Mouse (Mus musculus) layer of hippocampus, postnatal 10 days (tissue): ENCODE measurements around the gene Folr1. TPM values are rescaled to one million over a fixed set of nuclear protein-coding genes. Genes with fewer than 3 reads are reported as not detected.

Experiments
- DNase-seq, 2 experiments: peaks; one replicate each; pipeline ENCODE4 v3.0.0; 2021; ENCODE audit warnings: low spot score in 2 of 2
- total RNA-seq, 2 experiments: library from RNA; stranded (reverse); gene quantifications; 2 replicates each; pipeline ENCODE4 v1.2.3; 2021

The Folr1 gene
- total RNA-seq, 2 experiments from 2014 or later, result 1.3 to 17.2 TPM

DNA sequence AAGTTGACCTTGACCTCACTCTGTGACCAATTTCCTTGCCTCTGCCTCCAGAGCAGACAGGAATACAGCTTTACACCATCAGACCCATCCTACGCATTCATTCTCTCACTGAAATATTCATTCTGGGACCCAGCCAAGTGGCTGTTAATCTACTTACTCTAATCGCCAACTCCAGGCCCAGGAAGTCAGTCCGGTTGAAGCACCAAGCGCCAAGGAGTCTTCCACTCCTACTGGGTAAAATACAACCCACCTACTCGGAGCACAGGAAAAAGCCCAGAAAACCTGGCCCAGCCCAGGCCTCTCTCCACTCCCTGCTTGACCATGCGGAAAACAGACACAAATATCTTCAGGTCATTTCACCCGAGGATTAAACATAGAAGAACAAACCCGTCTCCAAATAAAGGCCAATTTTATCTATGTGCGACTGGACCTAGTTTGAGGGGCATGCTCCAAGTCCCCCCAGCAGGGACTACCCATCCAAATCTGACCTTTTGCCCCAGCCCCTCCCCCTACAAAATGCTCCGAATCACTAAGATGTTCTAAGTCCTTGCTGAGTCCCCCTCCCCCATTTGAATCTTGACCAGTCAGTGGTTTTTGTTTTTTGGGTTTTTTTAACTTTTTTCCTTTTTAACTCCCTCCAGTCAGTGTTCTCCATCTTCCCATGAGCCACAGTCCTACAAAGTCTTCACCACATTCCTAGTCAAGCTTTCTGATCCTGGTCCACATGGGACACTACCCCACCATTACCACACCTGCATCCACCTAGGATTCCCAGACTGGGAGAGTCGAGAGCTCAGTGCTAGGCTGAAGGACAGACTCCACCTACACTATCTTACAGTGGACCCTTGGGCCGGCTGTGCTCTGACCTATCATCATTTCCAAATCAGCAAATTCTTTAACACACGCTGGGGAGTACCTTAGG, 2.1 kb downstream of the Folr1 start:
- no peak for DNase-seq

DNA sequence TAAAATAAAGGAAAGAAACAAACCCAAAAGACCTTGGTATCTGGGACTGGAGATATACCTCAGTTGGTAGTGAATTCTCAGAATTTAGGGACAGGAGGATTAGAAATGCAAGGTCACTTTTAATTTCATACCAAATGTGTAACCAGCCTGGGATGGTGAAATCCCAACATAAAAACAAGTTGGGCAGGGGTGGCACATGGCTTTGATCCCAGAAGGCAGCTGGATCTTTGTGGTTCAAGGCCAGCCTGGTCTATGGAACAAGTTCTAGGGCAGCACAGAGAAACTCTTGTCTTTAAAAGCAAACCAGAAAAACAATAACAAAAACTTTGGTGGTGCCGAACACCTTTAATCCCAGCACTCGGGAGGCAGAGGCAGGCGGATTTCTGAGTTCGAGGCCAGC, 3.1 kb downstream of the Folr1 start:
- DNase-seq, result no peak

DNA sequence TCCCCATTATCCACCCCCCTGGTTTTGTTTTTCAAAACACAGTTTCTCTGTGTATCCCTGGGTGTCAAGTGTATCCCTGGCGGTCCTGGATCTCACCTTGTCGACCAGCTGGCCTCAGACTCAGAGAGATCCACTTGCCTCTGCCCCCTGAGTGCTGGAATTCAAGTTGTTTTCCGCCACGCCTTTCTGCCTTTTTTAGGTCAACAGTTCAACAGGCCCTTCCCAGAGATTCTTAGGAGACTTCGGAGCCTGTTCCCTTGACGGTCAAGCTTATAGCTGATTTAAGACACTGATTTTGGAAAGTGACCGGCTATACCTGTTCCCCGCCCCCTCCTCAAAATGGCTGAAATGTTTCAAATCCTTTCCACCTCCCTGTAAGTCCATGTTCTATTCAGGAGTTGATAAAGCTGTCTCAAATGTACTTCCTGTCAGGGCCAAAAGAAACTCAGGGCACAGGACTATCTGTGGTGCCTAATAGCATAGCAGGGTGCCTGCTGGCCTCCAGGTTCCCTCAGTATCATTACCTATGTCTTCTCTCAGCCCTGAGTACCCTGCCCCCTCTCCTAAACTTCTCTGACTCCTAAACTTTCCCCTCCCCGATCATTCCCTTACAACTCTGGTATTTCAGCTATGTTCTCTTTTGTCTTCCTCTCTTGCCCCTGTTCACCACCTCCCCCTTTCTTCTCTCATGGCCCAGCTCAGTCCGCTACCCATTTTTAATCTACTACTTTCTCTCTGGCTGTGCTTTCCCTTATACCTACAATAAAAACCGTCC, 3.9 kb downstream of the Folr1 start:
- DNase-seq, result no peak

DNA sequence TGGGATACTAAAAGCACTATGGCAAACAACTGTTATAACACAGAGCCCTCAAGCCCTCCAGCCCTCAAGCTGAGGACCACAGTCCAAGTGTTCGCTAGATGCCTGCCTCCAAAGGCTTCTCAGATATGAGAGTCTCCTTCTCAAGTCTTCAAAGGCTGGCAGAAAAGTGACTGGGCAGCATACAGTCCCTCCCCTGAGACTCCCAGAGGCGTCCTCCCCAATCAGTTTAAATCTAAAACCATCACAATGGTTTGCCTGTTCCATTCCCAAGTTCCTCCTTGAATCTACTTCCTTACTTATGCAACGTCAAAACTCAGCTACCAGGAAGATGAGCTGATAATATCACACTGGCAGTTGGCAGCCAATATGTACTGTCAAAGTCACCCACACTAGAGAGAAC, 7.2 kb downstream of the Folr1 start, which contains the start of gene Anapc15:
Gene Anapc15, plus strand, starts transcription at position 301 of the 400 bp plus-strand sequence.
- no peak for DNase-seq

DNA sequence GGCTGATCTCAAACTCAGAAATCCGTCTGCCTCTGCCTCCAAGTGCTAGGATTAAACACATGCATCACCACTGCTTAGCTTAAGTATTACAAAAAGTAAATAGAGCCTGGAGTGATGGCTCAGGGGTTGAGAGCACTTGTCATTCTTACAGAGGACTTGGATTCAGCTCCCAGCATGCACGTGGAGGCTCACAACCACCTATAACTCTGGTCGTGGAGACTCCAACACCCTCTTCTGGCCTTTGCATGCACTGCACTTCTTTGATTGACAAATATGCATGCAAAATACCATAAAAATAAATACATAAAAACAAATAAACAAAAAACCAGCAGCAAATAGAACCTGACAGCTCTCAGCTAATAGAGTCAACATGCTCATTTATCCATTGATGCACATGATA, 8.3 kb downstream of the Folr1 start:
- DNase-seq, result no peak

DNA sequence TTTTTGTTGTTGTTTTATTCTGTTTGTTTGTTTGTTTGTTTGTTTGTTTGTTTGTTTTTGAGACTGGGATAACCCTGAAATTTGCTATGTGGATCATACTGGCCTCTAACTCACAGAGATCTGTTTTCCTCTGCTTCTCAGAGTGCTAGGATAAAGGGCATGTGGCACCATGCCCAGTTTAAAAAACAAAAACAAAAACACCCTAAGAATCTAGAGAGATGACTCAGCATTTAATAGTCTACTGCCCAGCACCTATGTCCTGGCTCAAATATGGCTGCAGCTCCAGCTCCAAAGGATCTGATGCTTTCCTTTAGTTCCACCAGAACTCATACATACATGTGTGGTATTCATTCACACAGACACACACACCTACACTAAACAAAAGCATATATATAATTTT, 9.6 kb downstream of the Folr1 start:
- DNase-seq, result no peak

DNA sequence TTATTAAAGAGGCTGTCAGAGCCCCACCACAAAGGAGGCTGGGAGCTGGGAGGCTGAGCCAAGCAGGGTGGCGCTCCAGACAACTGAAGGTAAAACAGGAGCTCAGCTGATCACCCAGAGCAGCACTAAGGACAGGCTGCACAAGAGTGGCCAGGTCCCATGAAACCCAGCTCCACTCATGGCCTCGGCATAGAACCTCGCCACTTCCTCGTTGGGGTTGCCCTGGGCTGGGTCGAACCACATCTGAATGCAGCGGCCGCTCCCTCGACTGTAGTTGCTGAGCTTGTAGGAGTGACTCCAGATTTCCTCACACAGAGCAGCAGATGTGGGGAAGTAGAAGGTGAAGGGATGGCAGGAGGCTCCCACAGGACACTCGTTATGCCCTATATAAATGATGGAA, 12.2 kb downstream of the Folr1 start:
- DNase-seq, result no peak

DNA sequence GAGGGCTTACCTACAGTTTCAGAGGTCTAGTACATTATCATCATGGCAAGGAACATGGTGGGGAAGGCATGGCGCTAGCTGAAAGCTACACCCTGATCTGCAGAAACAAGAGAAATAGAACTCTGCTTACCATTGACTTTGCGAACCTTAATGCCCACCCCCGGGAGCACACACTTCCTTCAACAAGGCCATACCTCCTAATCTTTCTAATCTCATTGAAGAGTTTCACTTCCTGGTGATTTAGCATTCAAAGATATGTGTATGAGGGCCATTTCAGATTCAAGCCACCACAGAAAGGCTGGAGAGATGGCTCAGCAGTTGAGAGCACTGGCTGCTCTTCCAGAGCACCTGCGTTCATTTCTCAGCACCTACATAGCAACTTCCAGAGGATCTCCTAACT, 13.5 kb downstream of the Folr1 start, which contains the start of gene Folr2:
Gene Folr2, minus strand, starts transcription at position 101 of the 400 bp plus-strand sequence.
- no peak for DNase-seq

DNA sequence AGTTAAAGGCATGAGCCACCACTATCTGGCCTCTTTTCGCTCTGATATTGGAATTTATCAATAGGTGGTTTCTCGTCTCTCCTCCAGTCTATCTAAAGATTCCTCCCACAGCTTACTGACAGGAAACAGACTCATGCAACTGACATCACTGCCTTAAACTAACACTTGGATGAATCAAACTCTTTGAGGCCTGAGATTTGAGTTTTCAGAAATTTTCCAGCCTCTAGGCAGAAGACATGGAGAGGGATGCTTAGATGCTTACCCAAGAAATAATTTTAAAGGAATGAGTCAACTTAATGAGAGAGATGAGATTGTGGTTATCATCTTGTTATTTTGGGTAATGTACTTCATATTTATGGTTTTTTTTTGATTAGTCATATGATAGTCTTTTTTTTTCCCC, 16.8 kb downstream of the Folr1 start:
- DNase-seq, result no peak

DNA sequence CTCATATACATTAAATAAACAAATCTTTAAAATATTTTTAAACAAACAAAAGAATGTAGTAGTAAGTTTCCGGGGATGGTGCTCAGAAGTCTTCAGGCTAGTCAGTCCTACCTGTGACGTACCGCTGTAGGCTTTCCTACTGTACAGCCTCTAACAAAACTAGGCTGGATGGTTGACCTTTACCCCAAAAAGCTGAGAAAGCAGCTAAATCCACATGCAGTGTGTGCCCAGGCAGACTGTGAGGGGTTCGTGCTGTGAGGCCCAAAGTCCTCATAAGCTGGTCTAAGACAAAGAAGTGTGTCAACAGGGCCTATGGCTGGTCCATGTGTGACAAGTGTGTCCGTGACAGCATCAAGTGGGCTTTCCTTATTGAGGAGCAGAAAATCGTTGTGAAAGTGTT, 17.7 kb downstream of the Folr1 start:
- no peak for DNase-seq

DNA sequence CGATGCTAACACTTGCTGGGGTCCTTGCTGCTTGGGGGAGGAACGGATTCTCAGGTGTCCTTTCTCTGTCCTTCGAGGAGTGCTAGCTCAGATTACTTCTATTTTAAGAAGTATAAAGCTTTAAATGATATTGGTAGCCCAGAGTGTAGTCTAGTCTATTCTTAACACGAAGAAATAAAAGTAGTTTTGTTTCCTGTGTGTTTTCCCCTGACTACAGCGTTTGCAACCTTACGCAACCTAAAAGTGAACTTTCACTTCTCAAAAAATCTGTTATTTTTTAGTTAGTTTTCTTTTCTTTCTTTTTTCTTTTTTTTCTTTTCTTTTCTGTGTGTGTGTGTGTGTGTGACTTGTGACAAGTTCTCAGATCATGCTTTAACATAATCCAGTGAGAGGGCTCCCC, 18.9 kb downstream of the Folr1 start:
- no peak for DNase-seq

DNA sequence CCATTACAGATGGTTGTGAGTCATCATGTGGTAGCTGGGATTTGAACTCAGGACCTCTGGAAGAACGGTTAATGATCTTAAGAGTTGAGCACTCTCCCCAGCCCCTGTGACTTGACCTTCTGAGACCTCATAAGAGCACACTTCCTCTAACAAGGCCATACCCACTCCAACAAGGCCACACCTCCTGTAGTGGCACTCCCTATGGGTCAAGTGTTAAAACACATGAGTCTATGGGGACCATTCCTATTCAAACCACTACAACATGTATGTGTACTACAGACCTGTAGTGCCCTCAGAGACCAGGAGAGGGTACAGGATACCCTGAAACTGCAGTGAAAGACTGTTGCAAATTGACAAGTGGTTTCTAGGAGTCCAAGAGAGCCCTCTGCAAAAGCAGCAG, 22.7 kb downstream of the Folr1 start:
- no peak for DNase-seq

DNA sequence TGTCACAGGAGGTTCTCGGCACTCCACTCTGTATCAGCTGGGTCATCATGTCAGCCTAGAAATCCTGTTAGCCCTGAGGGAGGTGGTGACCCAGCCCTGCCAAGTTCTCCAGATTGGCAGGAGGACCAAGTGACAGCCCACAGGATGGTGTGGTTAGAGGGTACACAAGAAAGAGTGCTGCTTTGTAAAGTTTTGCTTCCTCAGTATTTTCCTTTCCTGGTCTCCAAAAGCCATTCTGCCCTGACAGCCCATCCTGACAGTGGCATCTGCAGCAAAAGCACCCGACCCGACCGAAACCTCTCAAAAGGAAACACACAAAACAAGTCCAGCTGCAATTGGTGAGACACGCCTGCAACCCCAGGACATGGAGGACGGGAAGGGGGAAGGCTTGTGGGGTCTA, 26.4 kb downstream of the Folr1 start:
- DNase-seq, result no peak

DNA sequence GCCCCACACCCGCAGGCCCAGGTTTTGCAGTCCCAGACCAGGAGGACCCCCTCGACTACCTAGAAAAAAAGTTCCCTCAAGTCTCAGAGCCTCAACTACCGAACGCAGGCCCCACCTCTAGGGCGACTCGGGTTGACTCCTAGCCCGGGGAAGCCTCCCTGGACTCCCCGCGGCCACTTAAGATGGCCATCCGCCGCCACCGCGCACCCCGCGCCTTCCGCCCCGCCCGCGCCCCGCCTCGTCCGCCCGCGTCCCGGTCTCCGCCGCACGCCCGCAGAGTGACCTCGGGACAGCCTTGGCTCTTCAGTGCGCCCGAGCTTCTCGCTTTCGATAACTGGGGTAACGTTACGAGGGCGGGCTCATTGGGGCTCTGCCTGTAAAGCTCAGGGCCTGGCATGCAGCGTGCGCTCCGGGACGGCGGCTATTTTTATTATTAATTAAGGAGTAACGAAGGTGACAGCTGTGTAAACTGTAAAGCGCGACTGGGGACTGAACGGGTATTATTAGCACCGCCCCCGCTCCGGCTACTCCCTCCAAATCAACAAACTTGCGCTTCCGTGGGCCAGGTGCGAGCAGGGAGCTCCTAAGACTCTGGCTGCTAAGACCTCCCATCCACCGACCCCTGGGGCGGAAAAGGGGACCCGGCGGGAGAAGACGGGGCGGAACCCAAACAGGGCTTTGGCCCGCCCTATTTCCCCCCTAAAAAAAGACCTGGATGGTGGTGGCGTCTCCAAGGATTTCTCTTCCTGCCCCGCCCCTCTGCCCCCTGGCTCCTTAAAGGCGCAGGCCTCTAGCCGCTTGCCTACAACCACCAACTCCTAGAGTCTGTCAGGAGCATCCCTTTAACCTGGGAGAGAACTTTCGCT, 32.7 kb downstream of the Folr1 start, which contains the start of gene Inppl1:
Gene Inppl1, minus strand, starts transcription at position 624 of the 866 bp plus-strand sequence.
- DNase-seq, result peak; percentile 58 to 72

DNA sequence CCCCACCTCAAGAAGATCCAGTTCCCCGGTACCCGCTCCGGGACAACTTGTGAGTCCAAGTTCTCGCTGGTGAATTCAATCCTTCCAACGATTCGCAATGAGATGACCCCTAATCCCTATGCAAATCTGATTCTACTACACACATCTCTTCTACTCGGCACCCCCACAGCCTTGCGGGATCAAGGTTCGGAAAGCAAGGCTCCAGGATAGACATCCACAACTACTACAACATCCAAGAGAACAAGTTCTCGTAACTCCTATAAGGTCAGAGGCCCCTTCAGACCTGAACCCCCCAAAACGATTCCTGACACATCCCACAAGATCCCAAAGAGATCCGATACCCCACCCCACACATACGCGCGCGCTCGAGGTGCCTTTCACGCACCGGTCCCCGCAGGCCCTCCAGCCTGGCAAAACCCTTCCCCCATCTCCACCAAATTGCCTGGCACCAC, 33.4 kb downstream of the Folr1 start:
- no peak for DNase-seq

DNA sequence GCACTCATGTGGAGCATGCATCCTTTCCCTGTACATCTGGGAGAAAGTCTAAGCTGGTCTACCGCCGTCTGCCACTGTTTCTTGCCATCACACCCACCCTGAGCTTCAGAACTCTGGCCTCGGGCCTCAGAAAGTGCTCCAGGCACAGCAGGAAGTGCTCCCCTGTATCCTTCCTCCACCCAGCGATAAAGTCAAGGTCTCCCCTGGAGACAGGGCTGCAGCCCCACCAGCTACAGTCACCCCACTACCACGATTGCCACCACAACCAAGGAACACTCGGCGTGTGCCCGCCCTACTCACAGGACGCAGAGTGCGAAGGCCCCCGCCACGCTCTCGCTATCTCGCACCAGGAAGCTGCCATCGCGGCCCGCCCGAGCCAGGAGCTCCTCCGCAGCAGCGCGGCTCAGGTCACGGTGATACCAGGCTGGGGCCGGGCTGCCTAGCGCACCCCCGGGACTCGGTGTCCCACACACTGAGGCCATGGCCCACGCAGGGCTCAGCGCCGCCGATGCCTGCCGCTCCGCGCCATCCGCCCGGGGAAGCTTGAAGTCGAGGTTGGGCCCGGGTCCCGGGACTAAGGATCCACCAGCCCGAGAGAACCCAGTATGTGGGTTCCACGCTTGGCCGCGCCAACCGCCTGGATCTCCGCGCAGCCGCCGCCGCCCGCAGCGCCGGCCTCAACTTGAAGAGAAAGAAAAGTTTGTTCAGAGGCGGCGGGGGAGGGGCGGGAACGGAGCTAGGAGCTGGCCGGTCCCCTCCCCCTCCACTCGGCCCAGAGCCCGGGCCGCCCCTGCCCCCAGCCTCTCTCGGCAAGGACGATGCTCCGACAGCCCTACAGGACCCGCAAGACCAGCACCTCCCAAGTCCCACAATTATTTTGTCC, 34.1 kb downstream of the Folr1 start:
- DNase-seq, result peak; percentile 42 to 71

DNA sequence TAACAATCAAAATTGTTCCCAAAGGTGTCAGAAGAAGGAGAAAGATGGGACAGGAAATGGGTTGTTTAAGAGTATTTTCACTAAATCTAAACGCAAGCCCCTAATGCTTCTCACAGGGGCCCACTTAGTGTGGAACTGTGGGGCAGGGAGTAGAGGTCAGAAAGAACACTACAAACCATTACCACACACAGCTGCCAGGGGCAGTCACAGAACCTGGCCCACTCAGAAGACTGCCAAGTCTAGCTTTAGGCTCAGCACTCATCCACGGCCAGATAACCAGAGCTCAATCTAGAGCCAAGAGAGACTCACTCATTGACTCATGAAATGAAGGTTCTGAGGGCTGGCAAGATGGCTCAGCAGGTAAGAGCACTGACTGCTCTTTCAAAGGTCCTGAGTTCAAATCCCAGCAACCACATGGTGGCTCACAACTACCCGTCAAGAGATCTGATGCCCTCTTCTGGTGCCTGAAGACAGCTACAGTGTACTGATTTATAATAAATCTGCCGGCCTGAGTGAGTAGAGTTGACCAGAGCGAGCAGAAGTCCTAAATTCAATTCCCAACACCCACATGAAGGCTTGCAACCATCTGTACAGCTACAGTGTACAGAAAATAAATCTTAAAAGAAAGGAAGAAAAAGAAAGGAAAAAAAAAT, 35.0 kb downstream of the Folr1 start:
- no peak for DNase-seq

DNA sequence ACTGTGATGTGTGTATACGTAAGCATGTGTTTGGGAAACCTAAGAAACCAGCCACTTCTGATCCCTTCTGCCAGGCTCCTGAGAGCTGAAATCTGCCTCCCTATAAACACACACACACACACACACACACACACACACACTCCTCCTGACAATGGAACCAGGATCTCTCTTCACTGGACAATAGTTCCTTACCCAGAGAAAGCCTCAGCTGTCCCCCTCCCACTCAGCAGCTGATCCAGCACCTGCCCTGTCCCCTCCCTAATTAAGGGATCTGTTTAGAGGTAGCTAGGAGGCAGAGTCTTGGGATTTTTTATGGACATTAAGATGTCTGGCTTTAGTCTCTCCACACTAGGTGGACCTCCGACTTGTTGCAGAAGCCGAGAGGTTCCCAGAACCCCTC, 35.7 kb downstream of the Folr1 start:
- no peak for DNase-seq

DNA sequence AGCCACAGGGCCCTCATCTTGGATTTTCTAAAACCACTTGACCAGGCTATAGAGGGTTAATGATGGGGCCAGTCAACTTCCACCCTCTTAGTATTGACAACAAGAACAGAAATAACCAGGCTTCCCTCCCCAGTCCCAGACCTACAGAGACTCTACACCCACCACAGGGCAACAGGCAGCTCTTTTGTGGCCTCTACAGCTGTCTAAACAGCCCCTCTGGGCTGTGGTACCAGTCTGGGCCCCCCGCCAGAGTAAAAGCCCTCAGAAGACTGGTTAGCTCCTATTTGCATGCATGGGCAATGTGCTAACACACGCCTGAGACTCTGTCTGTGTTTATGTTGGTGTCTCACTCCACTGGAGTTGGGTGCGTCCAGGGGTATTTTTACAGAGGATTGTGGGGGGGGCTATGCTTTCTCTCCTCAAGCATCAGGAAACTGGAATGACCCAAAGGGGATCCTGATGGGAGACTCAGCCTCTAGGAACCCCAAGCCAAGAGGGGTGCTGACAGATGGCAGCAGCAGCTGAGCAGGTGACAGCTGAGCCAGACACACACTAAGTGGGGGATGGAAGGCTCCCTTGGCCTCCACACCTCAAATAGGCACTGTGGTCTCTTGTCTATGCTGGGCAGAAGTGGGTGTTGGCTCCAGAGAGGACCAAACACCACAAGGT, 36.5 kb downstream of the Folr1 start:
- peak; percentile 41 to 63 for DNase-seq
